In genomic region chr2:62706313-62706712, GRCm38 (mm10) we compare ENCODE assay signal across 21 mouse cellular contexts.
"Had no signal": no experiment of that assay in that cellular context is flagged by ENCODE, and none has a peak within 500 bp of the region (broad histone marks: within the 10 kb centered on the region; RNA-seq: fewer than 3 reads in every experiment).

No protein-coding gene starts in this region.

- H3K4me1 ChIP-seq: limb, embryonic 10.5 days; limb, embryonic 13.5 days; liver, embryonic 15.5 days; midbrain, embryonic 12.5 days; midbrain, embryonic 15.5 days; neural tube, embryonic 12.5 days; neural tube, embryonic 15.5 days; stomach, embryonic 15.5 days had no signal

- H3K27me3 ChIP-seq: limb, embryonic 13.5 days; liver, embryonic 15.5 days; midbrain, embryonic 12.5 days; midbrain, embryonic 15.5 days; neural tube, embryonic 12.5 days; neural tube, embryonic 15.5 days; stomach, embryonic 15.5 days had no signal

- H3K4me2 ChIP-seq: limb, embryonic 13.5 days; liver, embryonic 11.5 days; liver, embryonic 15.5 days; lung, embryonic 14.5 days; midbrain, embryonic 12.5 days; midbrain, embryonic 15.5 days; neural tube, embryonic 12.5 days; neural tube, embryonic 15.5 days; stomach, embryonic 15.5 days had no signal

- H3K27ac ChIP-seq: limb, embryonic 10.5 days; limb, embryonic 13.5 days; liver, embryonic 15.5 days; midbrain, embryonic 12.5 days; midbrain, embryonic 15.5 days; neural tube, embryonic 12.5 days; neural tube, embryonic 15.5 days; stomach, embryonic 15.5 days had no signal

- DNase-seq: kidney, adult 18-20 months; kidney, adult 9 months; kidney, postnatal 14 days; kidney, postnatal 4 days; layer of hippocampus, adult 9-11 months; lung, embryonic 14.5 days; retina, postnatal 1 day; right cerebral cortex, postnatal 25 days; spleen, adult 18-20 months; thymus, postnatal 36 days had no signal

- H3K9me3 ChIP-seq: limb, embryonic 10.5 days; limb, embryonic 13.5 days; liver, embryonic 15.5 days; midbrain, embryonic 12.5 days; midbrain, embryonic 15.5 days; neural tube, embryonic 12.5 days; neural tube, embryonic 15.5 days; stomach, embryonic 15.5 days had no signal

- H3K4me3 ChIP-seq: limb, embryonic 10.5 days; limb, embryonic 13.5 days; liver, embryonic 15.5 days; midbrain, embryonic 12.5 days; midbrain, embryonic 15.5 days; neural tube, embryonic 12.5 days; neural tube, embryonic 15.5 days; stomach, embryonic 15.5 days had no signal

- ATAC-seq: intestine, embryonic 16.5 days; lung, postnatal 0 days; midbrain, embryonic 15.5 days had no signal

- H3K36me3 ChIP-seq: limb, embryonic 10.5 days; limb, embryonic 13.5 days; liver, embryonic 15.5 days; midbrain, embryonic 12.5 days; neural tube, embryonic 12.5 days; neural tube, embryonic 15.5 days; stomach, embryonic 15.5 days had no signal

- H3K9ac ChIP-seq: limb, embryonic 13.5 days; liver, embryonic 15.5 days; lung, embryonic 14.5 days; midbrain, embryonic 12.5 days; midbrain, embryonic 15.5 days; neural tube, embryonic 12.5 days; neural tube, embryonic 15.5 days; stomach, embryonic 15.5 days had no signal
